Mouse (Mus musculus): ENCODE measurements at regions not wholly inside any gene's neighbourhood (a gene's known extent, or its start where the extent isn't known, plus 50 kb on each side); places are given as distances from the start of the nearest gene placed in this dataset.

DNA sequence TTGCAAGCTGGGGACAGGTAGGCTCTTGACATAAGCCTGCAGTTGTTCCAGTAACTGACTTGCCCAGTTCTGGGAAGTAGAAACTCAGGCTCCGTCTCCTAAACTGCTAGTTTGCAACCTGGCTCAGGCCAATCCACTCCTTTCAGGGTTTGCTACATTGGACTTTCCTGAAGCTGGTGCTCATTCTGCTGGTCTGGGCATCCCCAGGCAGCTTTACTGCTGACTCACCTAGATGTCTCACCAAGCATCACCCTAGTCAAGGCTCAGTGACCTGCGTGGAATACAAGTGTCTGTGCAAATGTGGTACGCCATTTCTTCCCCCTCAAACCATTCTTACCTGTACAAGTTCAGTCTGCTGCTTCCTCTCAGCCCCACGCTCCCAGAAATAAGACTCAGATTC, 110.8 kb downstream of the Qrsl1 start:
- in situ Hi-C loops (cut with MboI, MseI) = loop anchor here (5.0 to 10.0 kb wide), 2 partner anchors 47 to 226 kb away; no protein-coding TSS in a partner anchor

- in situ Hi-C loops (cut with MboI, MseI) = loop anchor here (5.0 to 10.0 kb wide), 2 partner anchors 46 to 227 kb away; no protein-coding TSS in a partner anchor
Observed at GRCm38 (mm10) chr10:43791525-43792021, 110.0 kb downstream of the Qrsl1 start.

- in situ Hi-C loops (cut with MboI, MseI) = loop anchor here (5.0 to 10.0 kb wide), 2 partner anchors 45 to 228 kb away; no protein-coding TSS in a partner anchor
Observed at GRCm38 (mm10) chr10:43792618-43793017, 108.9 kb downstream of the Qrsl1 start.

DNA sequence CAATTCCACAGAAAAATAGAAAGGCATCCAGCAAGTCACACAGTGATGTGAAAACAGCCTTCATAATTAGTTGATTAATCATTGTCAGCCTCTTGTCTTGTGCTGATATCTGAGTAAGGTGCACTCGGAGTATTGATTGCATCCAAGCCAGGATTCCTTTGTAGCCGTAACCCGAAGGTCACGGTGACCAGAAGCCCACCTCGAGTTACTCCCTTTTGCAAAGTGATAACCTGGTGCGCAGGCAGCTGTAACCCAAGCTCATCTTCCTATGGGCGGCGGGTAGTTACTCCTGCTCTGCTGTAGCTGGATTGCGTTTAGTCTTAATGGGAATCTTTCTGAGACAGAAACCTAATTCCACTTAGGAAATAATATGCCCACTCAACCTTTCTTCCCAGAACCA, 107.0 kb downstream of the Qrsl1 start:
- in situ Hi-C loops (cut with MboI, MseI) = loop anchor here (5.0 to 10.0 kb wide), 2 partner anchors 43 to 230 kb away; no protein-coding TSS in a partner anchor

- in situ Hi-C loops (cut with MboI, MseI) = no loop called here
Observed at GRCm38 (mm10) chr10:43800077-43800476, 101.5 kb downstream of the Qrsl1 start.

DNA sequence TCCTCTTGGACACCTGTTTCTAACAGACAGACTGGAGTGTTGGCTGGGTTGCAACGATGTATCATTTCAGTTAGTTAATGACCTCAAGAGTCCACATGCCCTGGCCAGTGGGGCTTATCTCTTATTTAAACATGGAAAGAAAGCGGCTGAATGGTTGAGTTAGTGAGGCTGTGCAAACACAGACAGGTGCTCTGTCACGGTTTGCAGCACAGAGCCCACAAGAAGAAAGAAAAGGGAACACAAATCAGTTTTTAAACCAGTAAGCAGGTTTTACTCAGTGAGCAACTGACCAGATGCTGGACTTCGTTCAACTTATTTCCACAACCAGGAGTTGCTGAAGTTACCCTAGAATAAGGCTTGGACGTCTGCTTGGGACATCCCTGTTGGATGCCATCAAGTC, 86.3 kb downstream of the Qrsl1 start:
- in situ Hi-C loops (cut with MboI, MseI) = no loop called here

DNA sequence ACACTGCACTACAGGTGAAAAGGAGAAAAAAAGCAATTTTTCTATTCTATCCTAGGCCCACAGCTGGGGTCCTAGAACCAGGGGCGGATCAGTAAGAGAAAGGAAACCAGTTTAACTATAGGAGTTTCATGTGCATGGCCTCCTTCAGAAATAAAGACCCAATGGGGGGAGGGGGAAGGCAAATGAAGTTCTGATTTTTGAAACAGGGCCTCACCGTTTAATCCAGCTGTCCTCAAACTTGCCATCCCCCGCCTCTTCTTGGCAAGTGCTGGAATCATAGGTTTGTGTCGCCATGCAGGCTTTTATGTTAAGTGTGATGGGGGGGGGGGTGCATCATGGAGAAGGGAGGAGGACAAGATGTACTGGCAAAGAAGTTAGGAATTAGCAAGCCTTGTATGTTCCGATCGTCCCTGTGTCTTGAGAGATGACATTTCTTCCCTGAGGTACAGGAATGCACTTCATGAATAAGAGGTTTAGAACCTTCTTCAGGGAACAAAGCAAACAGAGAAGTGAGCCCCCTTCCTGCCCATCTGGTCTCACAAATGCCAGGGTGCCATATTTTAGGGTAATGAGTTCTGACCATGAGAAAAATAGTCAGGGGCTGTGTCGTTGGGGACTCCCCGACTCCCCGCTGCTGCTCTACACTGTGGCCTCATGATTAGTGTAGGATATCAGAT, 83.9 kb downstream of the Qrsl1 start:
- in situ Hi-C loops (cut with MboI, MseI) = no loop called here

- in situ Hi-C loops (cut with MboI, MseI) = no loop called here
Observed at GRCm38 (mm10) chr10:43818623-43819022, 82.9 kb downstream of the Qrsl1 start.

GRCm38 (mm10) chr10:43819434-43819833, 82.1 kb downstream of the Qrsl1 start:
- in situ Hi-C loops (cut with MboI, MseI) = no loop called here

DNA sequence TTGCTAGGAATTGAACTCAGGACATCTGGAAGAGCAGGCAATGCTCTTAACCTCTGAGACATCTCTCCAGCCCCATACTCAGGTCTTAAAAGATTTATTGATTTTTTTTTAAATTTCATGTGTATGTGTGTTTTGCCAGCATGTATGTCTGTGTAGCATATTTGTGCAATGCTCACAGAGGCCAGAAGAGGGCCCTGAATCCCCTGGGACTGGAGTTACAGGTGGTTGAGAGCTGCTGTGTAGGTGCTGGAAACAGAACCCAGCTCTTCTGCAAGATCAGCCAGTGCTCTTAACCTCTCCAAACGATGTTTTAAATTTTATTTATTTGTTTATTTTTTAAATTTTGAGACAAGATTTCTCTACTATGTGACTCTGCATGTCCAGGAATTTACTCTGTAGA, 78.9 kb downstream of the Qrsl1 start:
- in situ Hi-C loops (cut with MboI, MseI) = no loop called here

GRCm38 (mm10) chr10:43824009-43824408, 77.5 kb downstream of the Qrsl1 start:
- in situ Hi-C loops (cut with MboI, MseI) = no loop called here
